Mouse (Mus musculus) lung, postnatal 25 days (tissue): ENCODE measurements around the gene Tmprss11g.

Source experiments
- DNase-seq: peaks from one replicate; pipeline ENCODE4 v3.0.0; 2022; ENCODE audit warnings: low spot score

Tmprss11g gene

DNA sequence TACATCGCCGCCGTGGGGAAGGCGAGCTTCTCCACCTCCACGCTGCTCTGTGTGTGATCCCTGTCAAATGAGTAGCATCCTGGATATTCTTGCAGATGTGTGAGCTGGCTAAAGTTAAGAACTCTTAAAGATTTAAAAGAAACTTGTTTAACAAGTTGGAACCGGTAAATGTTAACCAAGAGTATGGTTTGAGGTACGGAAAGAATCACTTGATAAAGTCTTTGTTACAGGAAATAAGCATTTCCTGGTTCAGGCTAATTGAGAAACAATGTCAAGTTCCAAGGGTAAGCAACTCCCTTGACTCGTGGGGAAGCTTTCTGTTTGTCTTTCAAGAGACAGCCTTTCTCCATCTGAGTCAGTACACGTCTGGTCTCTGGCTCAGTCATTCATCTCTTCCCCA is at the start of gene Tmprss11g:
TSS of gene Tmprss11g (minus strand) at position 101 of the 400 bp plus-strand sequence.
- no peak for DNase-seq

DNA sequence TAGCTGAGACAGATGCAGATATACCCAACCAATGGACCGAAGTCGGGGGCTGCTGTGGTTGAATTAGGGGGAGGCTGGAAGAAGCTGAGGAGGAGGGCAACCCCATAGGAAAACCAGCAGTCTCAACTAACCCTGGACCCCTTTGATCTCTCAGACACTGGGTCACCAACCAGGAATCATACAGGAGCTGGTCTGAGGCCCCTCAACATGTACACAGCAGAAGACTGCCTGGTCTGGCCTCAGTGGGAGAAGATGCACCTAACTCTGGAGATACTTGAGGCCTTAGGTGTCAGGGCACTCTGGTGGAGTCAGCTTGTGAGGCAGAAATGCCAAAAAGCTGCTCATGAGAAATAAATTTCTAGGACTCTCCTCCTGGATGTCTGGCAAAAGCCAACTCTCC is 28.3 kb upstream of the Tmprss11g start:
- DNase-seq: no peak

DNA sequence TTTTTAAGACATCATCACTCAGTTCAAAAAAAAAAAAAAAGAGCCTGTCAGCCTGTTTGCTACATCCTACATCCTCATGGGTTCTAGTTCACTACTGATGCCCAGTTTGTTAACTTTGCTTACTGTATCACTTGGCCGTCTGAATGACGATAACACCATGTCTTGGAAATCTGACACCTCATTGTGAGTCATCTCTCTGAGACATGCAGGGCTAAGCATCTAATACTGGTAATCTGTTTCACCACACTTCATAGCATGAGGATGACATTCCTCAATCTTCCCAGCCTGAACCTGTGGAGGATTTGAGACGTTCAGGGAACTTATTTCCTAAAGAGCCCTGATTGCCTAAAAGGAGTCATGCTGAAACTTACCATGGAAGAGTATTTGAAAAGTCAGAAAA is 22.2 kb upstream of the Tmprss11g start:
- DNase-seq: no peak

DNA sequence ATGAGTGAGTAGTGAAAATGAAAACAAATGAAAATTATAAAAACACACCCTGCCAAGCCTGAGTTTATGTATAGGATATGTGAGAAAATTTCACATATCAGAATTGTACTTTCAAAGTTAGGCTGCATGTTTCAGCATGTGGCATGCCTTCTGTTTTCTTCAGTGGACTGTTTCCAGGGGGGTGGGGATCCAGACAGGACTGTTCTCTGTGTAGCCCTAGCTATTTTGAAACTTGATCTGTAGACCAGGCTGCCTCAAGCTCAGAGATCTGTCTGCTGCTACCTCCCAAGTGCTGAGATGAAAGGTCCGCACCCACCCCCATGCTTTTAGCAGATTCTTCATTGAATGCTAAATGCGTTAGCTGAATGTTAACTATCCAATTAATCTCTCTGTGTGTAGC is 10.3 kb upstream of the Tmprss11g start:
- no peak for DNase-seq

DNA sequence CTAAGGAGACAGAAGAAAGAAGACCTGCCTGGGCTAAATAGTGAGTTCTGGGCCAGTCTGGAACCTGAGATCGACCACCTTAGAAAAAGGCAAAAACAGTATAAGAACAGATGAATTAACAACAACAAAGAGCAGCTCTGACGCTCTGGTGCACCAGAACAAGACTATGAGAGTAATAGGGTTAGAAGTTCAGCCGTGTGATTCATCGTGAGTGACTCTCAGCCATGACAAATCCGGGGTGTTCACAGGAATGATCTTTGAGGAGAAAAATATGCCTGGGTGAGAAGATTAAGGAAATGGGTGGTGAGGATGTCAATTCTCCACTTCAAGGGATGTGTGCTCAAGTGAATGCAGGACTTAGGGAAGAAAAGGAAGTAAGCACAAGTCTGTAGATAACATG is 6.9 kb downstream of the Tmprss11g start:
- no peak for DNase-seq

DNA sequence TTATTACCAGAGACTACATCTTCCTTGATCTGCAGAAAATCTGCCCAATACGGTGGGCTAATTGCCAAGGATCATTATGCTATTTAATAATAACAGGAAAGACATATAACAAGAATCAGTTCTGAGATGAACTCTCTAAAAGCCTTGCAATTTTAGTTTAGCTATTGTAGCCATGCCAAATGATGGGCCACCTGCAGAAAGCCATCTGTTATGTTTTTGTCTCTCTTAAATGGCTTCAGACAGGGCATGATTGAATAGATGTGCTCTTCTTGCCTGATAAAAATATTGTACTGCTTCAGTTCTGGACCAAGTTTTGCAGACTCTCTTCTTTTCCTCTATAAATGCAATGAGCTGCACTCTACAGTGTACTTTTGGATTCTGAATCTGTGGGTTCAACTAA is 24.9 kb downstream of the Tmprss11g start:
- no peak for DNase-seq

DNA sequence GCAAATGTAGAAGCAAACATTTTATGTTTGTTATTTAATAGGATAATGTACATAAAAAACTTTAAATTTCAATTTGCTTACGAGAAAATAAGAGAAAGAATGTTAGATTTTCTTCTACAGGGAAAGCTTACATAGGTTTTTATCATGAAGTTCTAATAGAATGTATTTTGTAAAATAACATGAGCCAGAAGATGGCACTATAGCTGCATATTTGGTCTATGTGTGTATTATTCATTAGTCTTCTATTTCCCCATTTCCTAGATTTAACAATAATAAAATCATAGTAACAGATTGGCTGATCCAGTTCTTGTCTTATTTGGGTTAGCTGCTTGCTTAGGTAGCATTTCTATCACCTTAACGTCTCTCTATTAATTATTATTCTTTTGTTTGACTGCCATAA is 35.8 kb downstream of the Tmprss11g start:
- DNase-seq: no peak

DNA sequence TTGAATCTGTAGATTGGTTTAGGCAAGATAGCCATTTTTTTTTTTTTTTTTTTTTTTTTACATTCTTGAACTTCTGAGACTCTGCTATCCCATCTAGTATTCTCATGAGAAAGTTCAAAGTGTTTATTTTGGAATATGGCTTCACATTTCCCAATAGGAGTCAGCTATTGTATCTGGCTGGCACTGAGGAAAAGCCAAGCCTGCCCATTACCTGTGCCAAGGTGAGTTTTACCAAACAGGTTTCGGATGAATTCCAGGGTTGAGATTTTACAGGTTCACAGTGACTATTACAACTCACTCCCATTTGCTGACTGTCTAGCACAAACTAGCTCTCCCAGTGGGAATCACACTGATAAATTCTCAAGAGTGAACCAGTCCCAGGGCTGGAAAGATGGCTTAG is 36.4 kb downstream of the Tmprss11g start:
- DNase-seq: no peak

DNA sequence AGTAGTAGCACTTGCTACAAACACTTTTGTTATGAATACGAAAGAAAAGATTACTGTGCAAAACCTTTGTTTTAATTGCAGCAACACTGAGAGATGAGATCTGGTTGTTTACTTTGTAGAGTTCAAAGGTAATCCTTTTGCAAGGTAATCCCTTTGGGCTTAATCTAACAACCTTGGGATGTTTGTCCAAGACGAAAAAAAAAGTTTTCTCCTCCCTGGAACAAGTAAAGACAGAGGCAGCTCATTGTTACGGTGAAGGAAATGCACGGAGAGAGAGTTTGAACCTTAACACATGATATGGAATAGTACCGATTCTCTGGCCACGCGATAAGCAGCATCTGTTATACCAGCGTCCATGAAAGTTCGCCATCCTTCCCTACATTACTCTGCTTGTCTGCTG is 44.5 kb downstream of the Tmprss11g start:
- DNase-seq: no peak

DNA sequence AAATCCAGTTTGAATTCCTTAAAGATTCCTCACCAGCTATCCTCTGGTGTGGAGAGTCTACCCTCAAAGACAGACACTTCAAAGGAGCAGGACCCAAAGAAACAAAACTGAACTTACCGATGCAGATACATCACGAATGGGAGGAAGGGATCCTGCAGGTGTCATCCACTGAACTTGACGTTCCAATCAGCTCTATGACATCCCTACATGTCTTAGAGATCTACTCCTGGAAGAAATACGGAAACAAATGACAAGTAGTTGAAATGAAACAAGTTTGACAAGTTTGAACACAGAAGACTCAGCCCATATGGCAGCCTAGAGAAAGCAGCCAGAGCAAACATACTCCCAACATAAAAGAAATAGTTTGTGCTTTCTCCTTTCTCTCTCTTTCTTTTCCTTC is 49.5 kb downstream of the Tmprss11g start, which contains the start of gene Tmprss11a:
TSS of gene Tmprss11a (minus strand) at position 101 of the 400 bp plus-strand sequence.
- DNase-seq: no peak

DNA sequence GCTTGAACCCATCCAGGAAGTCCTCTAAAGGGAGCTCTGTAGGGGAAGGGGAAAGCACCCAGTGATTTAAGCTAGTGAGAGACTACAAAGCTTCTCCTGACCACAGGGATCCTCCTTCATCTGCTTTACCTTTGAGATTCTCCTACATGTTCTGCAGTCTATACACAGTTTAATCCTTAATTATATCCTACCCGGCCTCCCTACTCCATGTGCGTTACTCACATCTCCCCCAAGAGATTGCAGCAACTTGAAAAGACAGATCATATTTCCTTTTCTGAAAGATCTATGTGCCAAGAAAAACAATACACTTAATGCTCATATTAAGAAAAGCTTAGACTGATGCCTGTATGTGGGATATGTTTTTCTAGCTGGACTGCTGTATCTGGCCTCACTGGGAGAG is 79.1 kb downstream of the Tmprss11g start:
- DNase-seq: no peak

DNA sequence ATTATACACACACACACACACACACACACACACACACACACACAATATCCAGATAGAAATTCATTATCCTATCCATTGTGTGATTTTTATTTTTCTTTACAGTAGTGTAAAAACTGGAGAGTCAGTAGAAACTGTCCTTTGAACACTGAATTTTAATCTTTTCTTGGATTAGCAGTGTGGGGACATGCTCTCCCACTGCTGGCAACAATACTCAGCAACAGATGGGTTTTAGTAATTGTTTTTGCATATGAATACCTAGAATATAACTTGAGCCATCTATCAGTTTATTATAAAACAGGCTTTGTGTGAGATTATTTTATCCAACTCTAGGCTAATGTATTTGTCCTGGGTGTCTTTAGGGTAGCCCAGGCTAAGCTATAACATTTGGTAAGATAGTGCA is 79.9 kb downstream of the Tmprss11g start:
- DNase-seq: no peak
